Mouse (Mus musculus) G1E (cell line): ENCODE measurements at regions not wholly inside any gene's neighbourhood (a gene's known extent, or its start where the extent isn't known, plus 50 kb on each side); places are given as distances from the start of the nearest gene placed in this dataset.
"Not testable (repeated sequence)": the region's sequence is repeated elsewhere in the genome, so short reads cannot be mapped to it uniquely, and the experiment has no call there.

ENCODE experiments used
- ATAC-seq: 2 replicates; pipeline ENCODE4 v1.8.0; 2016; ENCODE audit warnings: mild to moderate bottlenecking; ENCODE audit not compliant: insufficient number of reproducible peaks, poor library complexity, low FRiP score, severe bottlenecking; ENCODE audit errors: extremely low read depth
- DNase-seq: peaks from one replicate; pipeline ENCODE4 v3.0.0; 2012; ENCODE audit warnings: low spot score
- H3K27me3 ChIP-seq: 2 replicates; pipeline ENCODE4 v1.6.1; 2012; ENCODE audit warnings: mild to moderate bottlenecking, low read length, inconsistent platforms; ENCODE audit not compliant: insufficient read depth
- H3K36me3 ChIP-seq: replicated peaks from 2 replicates; pipeline ENCODE3; 2012; ENCODE audit warnings: mild to moderate bottlenecking, inconsistent platforms
- H3K4me1 ChIP-seq: 2 replicates; pipeline ENCODE4 v1.6.1; 2012; ENCODE audit warnings: low read depth, low read length, inconsistent platforms, mixed read lengths; ENCODE audit not compliant: insufficient read depth
- H3K4me3 ChIP-seq: 2 replicates; pipeline ENCODE4 v1.5.1; 2012; ENCODE audit warnings: low read depth, mild to moderate bottlenecking, inconsistent platforms, low read length, moderate library complexity, mixed read lengths
- H3K9me3 ChIP-seq: replicated peaks from 2 replicates; pipeline ENCODE4 v1.6.1; 2012; ENCODE audit warnings: inconsistent platforms
- CTCF ChIP-seq: IDR thresholded peaks from 2 replicates; pipeline ENCODE4 v1.5.1; 2012; ENCODE audit warnings: low read depth, low read length, inconsistent platforms, mixed read lengths
- GATA1 ChIP-seq: IDR thresholded peaks from 2 replicates; pipeline ENCODE4 v1.6.1; 2012; ENCODE audit warnings: borderline replicate concordance, low read length, inconsistent platforms, mixed read lengths
- GATA2 ChIP-seq: IDR thresholded peaks from 2 replicates; pipeline ENCODE4 v1.6.1; 2012; ENCODE audit warnings: low read depth, low read length, inconsistent platforms, borderline replicate concordance
- POLR2AphosphoS5 ChIP-seq: IDR thresholded peaks from 2 replicates; pipeline ENCODE4 v1.6.1; 2012; ENCODE audit warnings: low read depth, low read length, inconsistent platforms; ENCODE audit not compliant: insufficient replicate concordance
- TAL1 ChIP-seq: conservative IDR thresholded peaks from 2 replicates; pipeline ENCODE4 v1.6.1; 2012; ENCODE audit warnings: low read depth, low read length, inconsistent platforms, mixed read lengths

DNA sequence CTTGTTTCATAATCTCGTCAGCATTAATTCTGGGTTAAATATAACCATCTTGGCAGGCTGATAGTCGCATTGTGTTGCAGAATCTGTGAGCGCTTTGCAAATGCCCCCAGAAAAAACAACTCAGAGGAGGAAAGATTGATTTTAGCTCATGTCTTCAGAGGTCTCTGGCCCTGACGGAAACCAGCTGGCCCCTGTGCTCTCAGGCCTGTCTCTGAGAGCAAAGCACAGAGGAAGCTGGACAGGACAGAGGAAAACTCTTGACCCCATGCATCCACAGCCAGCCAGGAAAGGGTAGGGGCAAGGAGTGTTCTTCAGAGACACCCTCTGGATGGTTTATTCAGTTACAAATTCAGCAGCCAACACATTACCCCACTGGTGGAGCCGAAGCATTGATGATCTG, 300.4 kb upstream of the 3110018I06Rik start:
- Histone ChIP-seq H3K36me3 (no peaks in the 10 kb centered on the region), H3K27me3 (no peaks in the 10 kb centered on the region), H3K9me3 (peaks cover 74% of the 10 kb centered on the region), H3K4me3 (no peak overlapping the region), H3K4me1 (no peaks in the 10 kb centered on the region)
- ATAC-seq = no peak
- DNase-seq = no peak
- no peak for TF ChIP-seq GATA2
- no peak for TF ChIP-seq CTCF
- no peak for TF ChIP-seq GATA1
- TF ChIP-seq TAL1 = no peak
- no peak for TF ChIP-seq POLR2AphosphoS5

DNA sequence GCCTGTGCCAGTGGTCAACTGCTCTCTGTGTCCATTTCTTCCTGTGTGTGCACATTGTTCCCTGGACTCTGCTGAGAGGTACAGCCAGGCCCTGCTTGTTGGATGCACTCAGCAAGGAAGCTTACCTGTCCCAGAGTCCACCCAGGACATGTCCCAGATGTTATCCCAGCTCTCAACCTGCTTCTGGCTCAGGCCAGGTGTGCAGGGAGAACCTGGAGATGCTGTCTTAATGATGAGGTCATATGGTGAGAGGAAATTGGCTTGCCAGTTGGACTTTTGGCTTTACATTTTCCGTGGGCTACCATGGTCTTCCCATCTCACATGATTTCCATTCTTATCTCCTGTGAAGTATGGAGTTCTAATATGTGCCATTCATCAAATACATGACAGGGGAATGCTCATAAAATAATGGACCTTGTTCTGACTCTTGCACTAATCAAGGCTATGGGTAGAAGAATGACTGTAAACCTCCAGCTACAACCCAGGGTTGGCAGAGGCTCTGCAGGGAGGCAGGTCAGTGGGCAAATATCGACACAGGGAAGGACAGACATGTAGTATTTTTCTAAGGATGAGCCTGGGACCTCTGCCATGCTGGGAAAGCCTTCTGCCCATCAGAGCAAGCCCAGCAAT, 289.9 kb upstream of the 3110018I06Rik start:
- H3K4me3 ChIP-seq = no peak overlapping the region
- ATAC-seq = no peak
- H3K9me3 ChIP-seq = peaks cover 91% of the 10 kb centered on the region
- DNase-seq = no peak
- H3K4me1 ChIP-seq = no peaks in the 10 kb centered on the region
- no peaks in the 10 kb centered on the region for H3K27me3 ChIP-seq
- TF ChIP-seq CTCF = no peak
- TF ChIP-seq POLR2AphosphoS5 = no peak
- no peak for TF ChIP-seq TAL1
- no peak for TF ChIP-seq GATA1
- TF ChIP-seq GATA2 = no peak
- no peaks in the 10 kb centered on the region for H3K36me3 ChIP-seq

DNA sequence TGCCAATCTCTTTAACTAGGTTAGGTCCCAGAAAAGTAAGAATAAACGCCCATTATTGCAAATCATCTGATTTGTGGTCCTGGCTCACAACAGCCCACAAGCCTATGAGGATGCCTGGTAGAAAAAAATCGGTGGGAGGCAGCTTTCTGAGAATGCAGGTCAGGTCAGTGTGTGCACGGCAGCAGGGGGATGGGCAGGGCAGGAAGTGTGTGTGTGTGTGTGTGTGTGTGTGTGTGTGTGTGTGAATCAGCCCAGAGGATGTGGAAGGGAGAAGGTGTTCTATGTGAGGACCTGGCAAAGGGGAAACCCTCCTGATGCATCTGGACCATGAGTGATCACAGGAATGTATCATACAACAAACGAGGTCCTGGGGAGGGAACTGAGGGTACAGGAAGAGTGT, 287.5 kb upstream of the 3110018I06Rik start:
- peaks cover 95% of the 10 kb centered on the region for H3K9me3 ChIP-seq

DNA sequence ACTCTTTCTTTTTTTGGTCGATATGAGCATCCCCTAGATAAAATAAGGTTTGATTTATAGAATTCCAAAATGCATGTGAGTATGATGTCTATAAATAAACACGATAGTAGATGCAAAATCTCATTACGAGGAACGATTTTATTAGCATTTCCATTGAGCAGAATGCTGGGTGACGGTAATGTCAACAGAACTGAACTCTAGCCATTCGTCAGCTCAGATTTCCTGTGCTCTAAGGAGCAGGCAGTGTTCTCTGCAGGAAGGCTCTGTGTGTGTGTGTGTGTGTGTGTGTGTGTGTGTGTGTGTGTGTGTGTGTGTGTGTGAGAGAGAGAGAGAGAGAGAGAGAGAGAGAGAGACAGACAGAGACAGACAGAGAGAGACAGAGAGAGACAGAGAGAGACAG, 279.6 kb upstream of the 3110018I06Rik start:
- ATAC-seq, H3K4me3 ChIP-seq, DNase-seq, H3K36me3 ChIP-seq, H3K4me1 ChIP-seq, H3K27me3 ChIP-seq: not testable (repeated sequence)
- H3K9me3 ChIP-seq = peaks cover 83% of the 10 kb centered on the region

More for the DNA sequence above, 287.5 kb upstream of the 3110018I06Rik start:
- no peak for ATAC-seq
- no peaks in the 10 kb centered on the region for H3K4me1 ChIP-seq
- DNase-seq = no peak
- no peaks in the 10 kb centered on the region for H3K36me3 ChIP-seq
- H3K27me3 ChIP-seq = no peaks in the 10 kb centered on the region
- no peak overlapping the region for H3K4me3 ChIP-seq
- TF ChIP-seq POLR2AphosphoS5 (no peak), TAL1 (no peak), GATA1 (no peak), CTCF (no peak), GATA2 (no peak)

DNA sequence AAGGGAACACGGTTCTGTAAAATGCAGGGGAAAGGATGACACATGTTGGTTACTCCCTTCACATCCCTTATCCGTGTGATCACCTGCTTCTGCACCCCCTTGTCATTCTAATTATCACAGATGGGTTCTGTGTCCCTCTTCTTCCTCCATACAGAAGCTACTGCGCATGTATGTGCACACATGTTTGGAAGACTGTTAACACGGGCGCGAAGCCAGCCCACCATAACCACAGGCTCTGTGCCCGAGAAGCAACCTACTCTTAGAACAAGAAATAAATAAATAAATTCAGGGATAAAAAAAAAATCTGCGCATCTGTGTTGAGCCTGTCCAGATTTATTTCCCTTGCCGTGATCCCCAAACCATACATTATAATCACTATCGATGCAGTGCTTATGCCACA, 275.6 kb upstream of the 3110018I06Rik start:
- Histone ChIP-seq H3K4me1 (no peaks in the 10 kb centered on the region), H3K9me3 (peaks cover 90% of the 10 kb centered on the region), H3K27me3 (no peaks in the 10 kb centered on the region), H3K4me3 (no peak overlapping the region), H3K36me3 (no peaks in the 10 kb centered on the region)
- no peak for TF ChIP-seq GATA2
- no peak for TF ChIP-seq POLR2AphosphoS5
- TF ChIP-seq CTCF = no peak
- no peak for TF ChIP-seq TAL1
- TF ChIP-seq GATA1 = no peak
- DNase-seq = no peak
- no peak for ATAC-seq

DNA sequence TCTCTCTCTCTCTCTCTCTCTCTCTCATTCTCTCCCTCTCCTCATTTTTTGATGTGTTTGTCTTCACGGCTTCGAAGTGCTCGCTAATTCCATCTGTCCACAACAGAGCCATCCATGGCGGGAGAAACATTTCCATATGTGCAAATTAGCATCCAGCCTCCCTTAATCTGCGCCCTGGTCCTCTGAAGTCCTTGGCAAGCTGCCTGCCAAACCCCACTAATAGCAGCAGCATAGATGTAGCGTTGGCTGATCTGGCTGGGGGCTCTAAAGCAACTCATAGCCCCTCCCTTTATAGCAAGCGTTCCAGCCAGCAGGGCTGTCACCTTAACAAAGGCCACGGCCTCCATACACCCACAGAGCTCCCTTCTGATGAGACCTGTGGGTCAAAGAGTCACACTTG, 272.3 kb upstream of the 3110018I06Rik start:
- no peaks in the 10 kb centered on the region for H3K36me3 ChIP-seq
- H3K4me1 ChIP-seq = no peaks in the 10 kb centered on the region
- DNase-seq (no peak), ATAC-seq (no peak)
- H3K9me3 ChIP-seq = peaks cover 89% of the 10 kb centered on the region
- H3K27me3 ChIP-seq = no peaks in the 10 kb centered on the region
- TF ChIP-seq POLR2AphosphoS5 (no peak), CTCF (no peak), GATA2 (no peak), TAL1 (no peak), GATA1 (no peak)
- no peak overlapping the region for H3K4me3 ChIP-seq
